Comparison of ENCODE assay signal across 8 mouse cellular contexts in the genomic region with DNA sequence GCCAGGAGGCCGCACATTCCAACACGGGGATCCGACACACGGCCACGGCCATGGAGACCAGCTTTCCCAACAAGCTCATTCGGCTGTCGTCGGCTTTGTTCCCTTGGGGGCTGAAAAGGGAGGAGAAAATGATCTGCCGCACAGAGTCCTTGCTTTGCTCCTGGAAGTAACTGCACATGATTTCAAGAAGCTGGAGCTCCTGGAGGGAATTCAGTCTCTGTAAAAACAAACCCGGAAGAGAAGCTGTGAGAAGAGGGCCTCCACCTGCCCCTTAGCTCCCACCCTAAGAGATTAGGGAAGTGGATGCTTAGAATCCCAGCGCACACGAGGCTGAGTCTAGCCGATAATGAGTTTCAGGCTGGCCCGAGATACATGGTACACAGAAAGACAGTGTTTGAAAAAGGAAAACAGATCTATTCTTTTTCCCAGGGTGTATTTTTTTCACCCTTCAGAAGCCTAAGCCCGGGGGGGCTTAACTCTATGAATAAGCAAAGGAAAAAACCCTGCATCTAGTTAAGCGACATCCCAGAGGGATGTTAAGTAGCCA. TPM values are rescaled to one million over a fixed set of nuclear protein-coding genes. Genes with fewer than 3 reads are reported as not detected.
DNase-seq lines count a peak whose midpoint lies in the region; ATAC-seq and TF ChIP-seq lines count a peak whose summit lies in the region.

No protein-coding gene starts in this region.

- H3K27ac ChIP-seq in layer of hippocampus, adult 2 months: peak overlapping the region; percentile 95
- H3K27ac ChIP-seq in hindbrain, postnatal 0 days: peak overlapping the region; percentile 96
- H3K27ac ChIP-seq in midbrain, postnatal 0 days (ENCODE audit: low read depth, low read length): peak overlapping the region; percentile 95

- H3K9me3 ChIP-seq in hindbrain, postnatal 0 days (ENCODE audit: low read length): no peaks in the 10 kb centered on the region
- H3K9me3 ChIP-seq in midbrain, postnatal 0 days (ENCODE audit: low read length): no peaks in the 10 kb centered on the region

- no peak for DNase-seq in layer of hippocampus, adult 2 months (ENCODE audit: low spot score in 2 of 2)
- no peak for DNase-seq in layer of hippocampus, adult 9-10 months (ENCODE audit: low spot score)
- DNase-seq in embryo, embryonic 10.5 days (ENCODE audit: low spot score): peak; percentile 64
- DNase-seq in hindbrain, postnatal 0 days (ENCODE audit: low spot score): peak; percentile 53
- DNase-seq in midbrain, postnatal 0 days (ENCODE audit: low spot score): peak; percentile 28
- no peak for DNase-seq in ovary, postnatal 14 days (ENCODE audit: low spot score)
- DNase-seq in layer of hippocampus, adult 8-10 months (ENCODE audit: low spot score in 2 of 2): no peak
- DNase-seq in urinary bladder, postnatal 14 days (ENCODE audit: low spot score): no peak

- H3K36me3 ChIP-seq in hindbrain, postnatal 0 days (ENCODE audit: insufficient read depth, low read length): peaks cover 43% of the 10 kb centered on the region
- peaks cover 36% of the 10 kb centered on the region for H3K36me3 ChIP-seq in midbrain, postnatal 0 days (ENCODE audit: insufficient read depth, low read length)

- H3K27me3 ChIP-seq in hindbrain, postnatal 0 days (ENCODE audit: insufficient read depth, low read length): no peaks in the 10 kb centered on the region
- H3K27me3 ChIP-seq in midbrain, postnatal 0 days (ENCODE audit: insufficient read depth, low read length): no peaks in the 10 kb centered on the region

- 2% methylated on average over 16 of the region's 16 CpGs for WGBS in hindbrain, postnatal 0 days
- under 1% methylated on average over 16 of the region's 16 CpGs for WGBS in midbrain, postnatal 0 days

- no peak for TF ChIP-seq CTCF in layer of hippocampus, adult 2 months (conservative IDR thresholded peaks at IDR 0.05)
- no peak for TF ChIP-seq CTCF in hindbrain, postnatal 0 days (IDR thresholded peaks at IDR 0.05; ENCODE audit: low read depth)
- no peak for TF ChIP-seq CTCF in midbrain, postnatal 0 days (IDR thresholded peaks at IDR 0.05)

- H3K4me3 ChIP-seq in layer of hippocampus, adult 2 months: peak overlapping the region; percentile 97
- peak overlapping the region; percentile 68 for H3K4me3 ChIP-seq in hindbrain, postnatal 0 days (ENCODE audit: low read length)
- peak overlapping the region; percentile 85 for H3K4me3 ChIP-seq in midbrain, postnatal 0 days (ENCODE audit: low read depth, low read length)

- peaks cover 10% of the 10 kb centered on the region; the same call in 1 of the 2 replicates for H3K4me1 ChIP-seq in hindbrain, postnatal 0 days (ENCODE audit: insufficient read depth, low read length)
- peaks cover 12% of the 10 kb centered on the region for H3K4me1 ChIP-seq in midbrain, postnatal 0 days (ENCODE audit: insufficient read depth, low read length)

- peak overlapping the region; percentile 93 for H3K9ac ChIP-seq in hindbrain, postnatal 0 days (replicated peaks; ENCODE audit: low read length)
- peak overlapping the region; percentile 77 for H3K9ac ChIP-seq in midbrain, postnatal 0 days (replicated peaks; ENCODE audit: low read length, poor library complexity, severe bottlenecking)

- peak overlapping the region; percentile 88 for H3K4me2 ChIP-seq in hindbrain, postnatal 0 days (ENCODE audit: low read depth, low read length)
- peak overlapping the region; percentile 86 for H3K4me2 ChIP-seq in midbrain, postnatal 0 days (ENCODE audit: low read depth, low read length, poor library complexity, severe bottlenecking)

- ATAC-seq in hindbrain, postnatal 0 days: peak; percentile 1
- no peak for ATAC-seq in midbrain, postnatal 0 days (ENCODE audit: low FRiP score)

RNA-seq across cellular contexts. Expression of a gene that starts 0.9 kb away (rescaled TPM):
- 10 to 100 TPM; 24.8 to 25.0 TPM for total RNA-seq in layer of hippocampus, adult 2 months (2021)
- total RNA-seq in hindbrain, postnatal 0 days (2014; rRNA removed): 42.0 and 44.4 TPM in 2 replicates
- 21.7 and 23.9 TPM in 2 replicates for polyA plus RNA-seq in hindbrain, postnatal 0 days (2015; fragmentation: Nextera tagmentation; extraction: Ambion mirVana)
- 28.9 and 34.0 TPM in 2 replicates for total RNA-seq in midbrain, postnatal 0 days (2014; rRNA removed)
- 18.3 and 19.6 TPM in 2 replicates for polyA plus RNA-seq in midbrain, postnatal 0 days (2015; fragmentation: Nextera tagmentation; extraction: Ambion mirVana)
- total RNA-seq in layer of hippocampus, adult 8-10 months (2022): 10 to 100 TPM; 22.7 to 25.8 (median 24.1) TPM

RNA-seq across cellular contexts. Expression of a gene that starts 14.8 kb away (rescaled TPM):
- total RNA-seq in layer of hippocampus, adult 2 months (2021): 10 to 100 TPM; 50.1 to 56.3 TPM
- total RNA-seq in hindbrain, postnatal 0 days (2014; rRNA removed): 79.6 and 84.4 TPM in 2 replicates
- polyA plus RNA-seq in hindbrain, postnatal 0 days (2015; fragmentation: Nextera tagmentation; extraction: Ambion mirVana): 92.1 and 96.7 TPM in 2 replicates
- total RNA-seq in midbrain, postnatal 0 days (2014; rRNA removed): 70.8 and 93.0 TPM in 2 replicates
- 94.5 and 96.9 TPM in 2 replicates for polyA plus RNA-seq in midbrain, postnatal 0 days (2015; fragmentation: Nextera tagmentation; extraction: Ambion mirVana)
- total RNA-seq in layer of hippocampus, adult 8-10 months (2022): 10 to 100 TPM; 50.4 to 57.0 (median 54.1) TPM

RNA-seq across cellular contexts. Expression of a gene that starts 20.8 kb away (rescaled TPM):
- total RNA-seq in layer of hippocampus, adult 2 months (2021): 1 to 10 TPM; 3.5 to 4.8 TPM
- total RNA-seq in hindbrain, postnatal 0 days (2014; rRNA removed): 31.7 and 33.5 TPM in 2 replicates
- polyA plus RNA-seq in hindbrain, postnatal 0 days (2015; fragmentation: Nextera tagmentation; extraction: Ambion mirVana): 0.53 and 0.61 TPM in 2 replicates
- 27.5 and 31.3 TPM in 2 replicates for total RNA-seq in midbrain, postnatal 0 days (2014; rRNA removed)
- 0.62 and 0.81 TPM in 2 replicates for polyA plus RNA-seq in midbrain, postnatal 0 days (2015; fragmentation: Nextera tagmentation; extraction: Ambion mirVana)
- 1 to 10 TPM; 4.1 to 5.5 (median 4.4) TPM for total RNA-seq in layer of hippocampus, adult 8-10 months (2022)

RNA-seq across cellular contexts. Expression of a gene that starts 42.9 kb away (rescaled TPM):
- 1 to 10 TPM; 1.2 to 2.2 TPM for total RNA-seq in layer of hippocampus, adult 2 months (2021)
- total RNA-seq in hindbrain, postnatal 0 days (2014; rRNA removed): 2.4 and 5.1 TPM in 2 replicates
- polyA plus RNA-seq in hindbrain, postnatal 0 days (2015; fragmentation: Nextera tagmentation; extraction: Ambion mirVana): 1.2 and 2.3 TPM in 2 replicates
- 2.3 and 2.8 TPM in 2 replicates for total RNA-seq in midbrain, postnatal 0 days (2014; rRNA removed)
- polyA plus RNA-seq in midbrain, postnatal 0 days (2015; fragmentation: Nextera tagmentation; extraction: Ambion mirVana): 0.33 and 0.60 TPM in 2 replicates
- 1 to 10 TPM in 3 of 4 experiments, under 1 TPM in 1; 0.99 to 1.7 (median 1.5) TPM for total RNA-seq in layer of hippocampus, adult 8-10 months (2022)

RNA-seq across cellular contexts. Expression of a gene that starts 44.4 kb away (rescaled TPM):
- 10 to 100 TPM; 24.0 to 24.3 TPM for total RNA-seq in layer of hippocampus, adult 2 months (2021)
- 28.0 and 31.3 TPM in 2 replicates for total RNA-seq in hindbrain, postnatal 0 days (2014; rRNA removed)
- polyA plus RNA-seq in hindbrain, postnatal 0 days (2015; fragmentation: Nextera tagmentation; extraction: Ambion mirVana): 5.4 and 6.2 TPM in 2 replicates
- 32.1 and 36.0 TPM in 2 replicates for total RNA-seq in midbrain, postnatal 0 days (2014; rRNA removed)
- polyA plus RNA-seq in midbrain, postnatal 0 days (2015; fragmentation: Nextera tagmentation; extraction: Ambion mirVana): 6.2 and 6.8 TPM in 2 replicates
- total RNA-seq in layer of hippocampus, adult 8-10 months (2022): 10 to 100 TPM; 20.6 to 24.1 (median 23.1) TPM

Comparison
In these comparisons a context has a peak if more than half of its experiments do, and no peak if none do; other contexts are left out.
1. DNase-seq: peak in embryo, embryonic 10.5 days (single experiment), hindbrain, postnatal 0 days (single experiment) and midbrain, postnatal 0 days (single experiment); none in layer of hippocampus, adult 2 months (0 of 2), layer of hippocampus, adult 9-10 months (single experiment), ovary, postnatal 14 days (single experiment), layer of hippocampus, adult 8-10 months (0 of 2) and urinary bladder, postnatal 14 days (single experiment).
2. Peak in every context shown above with its lines, with median percentiles within 50 percentile points of each other: H3K27ac ChIP-seq and H3K4me3 ChIP-seq.